Mouse (Mus musculus) erythroblast, embryonic 14.5 days (primary cell): ENCODE measurements around the gene Gm43720. TPM values are rescaled to one million over a fixed set of nuclear protein-coding genes. Genes with fewer than 3 reads are reported as not detected.
"Not testable (repeated sequence)": the region's sequence is repeated elsewhere in the genome, so short reads cannot be mapped to it uniquely, and the experiment has no call there.

ENCODE experiments used
- H3K27me3 ChIP-seq: 2 replicates; pipeline ENCODE4 v1.6.1; 2012; ENCODE audit warnings: inconsistent platforms; ENCODE audit not compliant: control insufficient read depth
- H3K36me3 ChIP-seq: 2 replicates; pipeline ENCODE4 v1.6.1; 2012; ENCODE audit warnings: mild to moderate bottlenecking, inconsistent platforms; ENCODE audit not compliant: control insufficient read depth
- H3K4me1 ChIP-seq: 2 replicates; pipeline ENCODE4 v1.6.1; 2012; ENCODE audit warnings: inconsistent platforms; ENCODE audit not compliant: control insufficient read depth
- H3K4me3 ChIP-seq: replicated peaks from 2 replicates; pipeline ENCODE3; 2012; ENCODE audit warnings: moderate library complexity, mild to moderate bottlenecking, inconsistent platforms
- H3K9me3 ChIP-seq: 2 replicates; pipeline ENCODE4 v1.6.1; 2012; ENCODE audit warnings: low read length, inconsistent platforms, mixed read lengths; ENCODE audit not compliant: control insufficient read depth
- GATA1 ChIP-seq: IDR thresholded peaks from 2 replicates; pipeline ENCODE4 v1.6.1; 2012; ENCODE audit warnings: low read length, inconsistent platforms, mixed read lengths
- TAL1 ChIP-seq: IDR thresholded peaks from 3 replicates; pipeline ENCODE4 v1.6.1; 2012; ENCODE audit warnings: low read length, inconsistent platforms, mixed read lengths
- polyA plus RNA-seq: library from polyadenylated mRNA; stranded (reverse); fragments of >175 nt; gene quantifications from 2 replicates; pipeline ENCODE4 v1.2.3, GENCODE M21; 2012

Gene Gm43720
- polyA plus RNA-seq, 1 experiment = not detected

DNA sequence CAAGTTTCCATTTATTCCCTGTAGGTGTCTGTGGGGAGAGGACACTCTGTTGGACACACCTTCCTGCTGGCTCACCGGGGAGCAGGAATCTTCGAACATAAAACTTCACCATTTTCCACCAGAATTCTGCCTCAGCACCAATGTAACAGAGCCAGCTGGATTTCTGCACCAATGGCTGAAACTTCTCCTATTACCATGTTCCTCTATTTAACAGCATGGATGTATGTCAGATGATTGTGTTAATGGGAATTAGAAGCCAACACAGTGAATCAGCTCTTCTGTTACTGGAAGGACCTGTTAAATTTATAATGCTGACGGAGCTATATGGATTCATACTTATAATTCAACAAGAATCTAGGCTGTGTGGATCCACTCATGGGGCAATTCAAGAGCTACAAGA, 50.2 kb downstream of the Gm43720 start:
- Histone ChIP-seq H3K27me3 (no peaks in the 10 kb centered on the region), H3K4me1 (no peaks in the 10 kb centered on the region), H3K4me3 (no peak overlapping the region), H3K36me3 (no peaks in the 10 kb centered on the region), H3K9me3 (no peaks in the 10 kb centered on the region)
- TF ChIP-seq TAL1 (no peak), GATA1 (no peak)

DNA sequence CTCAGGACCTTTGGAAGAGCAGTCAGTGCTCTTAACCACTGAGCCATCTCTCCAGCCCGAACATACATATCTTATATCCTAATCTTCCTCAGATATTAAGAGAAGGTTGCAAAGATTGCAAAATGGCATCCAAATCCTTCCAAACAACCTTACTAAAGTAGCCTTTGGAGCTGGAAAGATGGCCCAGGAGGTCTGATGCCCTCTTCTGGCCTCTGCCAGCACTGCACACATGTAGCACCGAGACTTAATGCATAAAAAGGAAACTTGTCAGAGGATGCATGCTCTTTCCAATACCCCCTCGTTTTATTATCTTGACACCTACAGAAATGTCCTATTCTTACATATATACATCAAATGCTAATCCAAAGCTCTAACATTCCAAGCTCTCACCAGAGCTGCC, 51.7 kb downstream of the Gm43720 start:
- no peaks in the 10 kb centered on the region for H3K27me3 ChIP-seq
- no peaks in the 10 kb centered on the region for H3K9me3 ChIP-seq
- H3K4me3 ChIP-seq = no peak overlapping the region
- H3K36me3 ChIP-seq = no peaks in the 10 kb centered on the region
- TF ChIP-seq TAL1 = no peak
- no peak for TF ChIP-seq GATA1
- no peaks in the 10 kb centered on the region for H3K4me1 ChIP-seq

DNA sequence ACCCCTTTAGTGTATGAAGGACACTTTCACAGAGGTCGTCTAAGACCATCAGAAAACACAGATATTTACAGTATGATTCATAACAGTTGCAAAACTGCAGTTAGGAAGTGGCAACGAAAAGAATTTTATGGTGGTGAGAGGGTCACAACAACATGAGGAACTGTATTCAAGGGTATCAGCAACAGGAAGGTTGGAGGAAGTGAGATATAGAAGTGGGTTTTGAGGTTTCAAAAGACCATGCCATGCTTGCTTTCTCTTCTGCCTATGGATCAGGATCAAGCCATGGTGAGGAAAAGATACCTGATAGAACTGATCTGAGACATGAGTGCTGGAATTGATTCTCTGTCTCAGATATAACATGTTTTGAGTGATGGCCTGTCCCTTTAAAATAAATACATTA, 52.4 kb downstream of the Gm43720 start:
- no peaks in the 10 kb centered on the region for H3K27me3 ChIP-seq
- TF ChIP-seq GATA1 (no peak), TAL1 (no peak)
- no peak overlapping the region for H3K4me3 ChIP-seq
- H3K4me1 ChIP-seq = no peaks in the 10 kb centered on the region
- no peaks in the 10 kb centered on the region for H3K9me3 ChIP-seq
- H3K36me3 ChIP-seq = no peaks in the 10 kb centered on the region

DNA sequence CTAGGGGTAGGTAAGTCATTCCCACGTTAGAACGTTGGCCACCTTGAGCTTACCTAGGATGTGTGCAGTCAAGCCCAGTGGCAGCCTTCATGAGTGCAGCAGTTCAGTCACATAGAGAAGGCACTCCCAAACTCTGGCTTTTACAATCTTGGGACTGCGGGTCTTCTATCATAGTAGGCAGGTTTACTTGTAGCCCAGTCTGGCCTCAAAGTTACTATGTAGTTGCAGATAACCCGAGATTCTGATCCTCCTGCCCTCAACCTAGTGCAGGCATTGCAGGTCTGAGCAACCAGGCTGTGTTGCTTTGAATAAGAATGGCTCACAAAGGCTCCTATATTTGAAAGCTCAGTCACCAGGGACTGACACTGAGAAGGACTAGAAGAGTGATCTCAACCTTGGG, 53.3 kb downstream of the Gm43720 start:
- no peaks in the 10 kb centered on the region for H3K36me3 ChIP-seq
- no peak for TF ChIP-seq GATA1
- no peak for TF ChIP-seq TAL1
- H3K9me3 ChIP-seq = no peaks in the 10 kb centered on the region
- H3K4me3 ChIP-seq = no peak overlapping the region
- no peaks in the 10 kb centered on the region for H3K27me3 ChIP-seq
- no peaks in the 10 kb centered on the region for H3K4me1 ChIP-seq

DNA sequence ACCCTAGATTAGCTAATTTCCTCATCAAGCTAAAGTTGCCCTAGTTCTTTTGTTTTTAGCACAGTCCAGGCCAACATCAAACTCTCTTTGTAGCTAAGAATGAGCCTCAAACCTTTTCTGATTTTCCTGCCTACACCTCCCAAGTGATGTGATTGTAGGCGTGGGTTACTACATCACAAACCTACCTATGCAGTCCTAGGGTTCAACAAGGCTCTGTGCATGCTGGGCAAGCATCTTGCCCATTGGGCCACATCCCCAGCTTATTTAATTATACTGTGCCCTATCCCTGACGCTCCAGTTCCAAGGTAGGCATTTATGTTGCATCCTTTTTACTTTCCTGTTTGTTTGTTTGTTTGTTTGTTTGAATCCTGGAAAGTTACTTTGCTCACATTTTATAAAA, 54.1 kb downstream of the Gm43720 start, which contains the start of gene Nxpe5:
Gene Nxpe5 (plus strand): TSS at position 199 of the 400 bp plus-strand sequence.
- Histone ChIP-seq H3K9me3 (no peaks in the 10 kb centered on the region), H3K36me3 (no peaks in the 10 kb centered on the region), H3K27me3 (no peaks in the 10 kb centered on the region), H3K4me1 (no peaks in the 10 kb centered on the region), H3K4me3 (no peak within 1 kb of the TSS)
- TF ChIP-seq TAL1 = no peak
- no peak for TF ChIP-seq GATA1

DNA sequence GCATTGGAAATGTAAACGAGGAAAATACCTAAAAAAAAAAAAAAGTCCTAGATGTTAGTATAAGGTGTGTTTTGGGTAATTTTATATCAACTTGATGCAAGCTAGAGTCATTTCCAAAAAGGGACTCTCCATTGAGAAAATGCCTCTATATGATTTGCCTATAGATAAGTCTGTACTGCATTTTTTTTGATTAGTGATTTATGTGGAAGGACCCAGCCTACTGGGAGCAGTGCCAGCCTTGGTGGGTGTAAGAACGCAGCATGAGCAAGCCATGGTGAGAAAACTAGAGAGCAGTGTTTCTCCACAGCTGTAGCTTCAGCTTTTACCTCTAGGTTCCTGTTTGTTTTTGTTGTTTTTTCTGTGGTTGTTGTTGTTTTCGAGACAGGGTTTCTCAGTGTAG, 56.5 kb downstream of the Gm43720 start:
- Histone ChIP-seq H3K9me3 (no peaks in the 10 kb centered on the region), H3K4me1 (no peaks in the 10 kb centered on the region), H3K27me3 (no peaks in the 10 kb centered on the region), H3K36me3 (no peaks in the 10 kb centered on the region), H3K4me3 (no peak overlapping the region)
- no peak for TF ChIP-seq TAL1
- no peak for TF ChIP-seq GATA1

DNA sequence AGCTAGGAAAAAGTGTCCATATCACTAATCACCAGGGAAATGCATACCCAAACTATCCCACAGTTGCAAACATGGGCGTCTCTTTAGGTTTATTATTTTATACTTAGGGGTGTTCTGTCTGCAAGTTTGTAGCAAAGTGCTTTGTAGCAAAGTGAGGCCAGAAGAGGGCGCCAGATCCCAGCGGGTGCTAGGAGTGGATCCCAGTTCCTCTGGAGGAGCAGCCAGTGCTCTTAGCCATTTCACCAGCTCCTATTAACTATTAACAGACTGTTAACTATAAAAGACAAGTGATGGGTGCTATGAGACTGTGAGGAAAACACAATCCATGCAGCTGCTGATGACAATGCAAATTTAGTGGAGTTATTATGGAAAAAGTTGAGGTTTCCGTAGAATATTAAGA, 57.6 kb downstream of the Gm43720 start:
- TF ChIP-seq TAL1 = no peak
- TF ChIP-seq GATA1 = no peak
- H3K4me3 ChIP-seq = no peak overlapping the region
- no peaks in the 10 kb centered on the region for H3K27me3 ChIP-seq
- peaks cover 6% of the 10 kb centered on the region for H3K9me3 ChIP-seq
- H3K36me3 ChIP-seq = no peaks in the 10 kb centered on the region
- H3K4me1 ChIP-seq = no peaks in the 10 kb centered on the region

DNA sequence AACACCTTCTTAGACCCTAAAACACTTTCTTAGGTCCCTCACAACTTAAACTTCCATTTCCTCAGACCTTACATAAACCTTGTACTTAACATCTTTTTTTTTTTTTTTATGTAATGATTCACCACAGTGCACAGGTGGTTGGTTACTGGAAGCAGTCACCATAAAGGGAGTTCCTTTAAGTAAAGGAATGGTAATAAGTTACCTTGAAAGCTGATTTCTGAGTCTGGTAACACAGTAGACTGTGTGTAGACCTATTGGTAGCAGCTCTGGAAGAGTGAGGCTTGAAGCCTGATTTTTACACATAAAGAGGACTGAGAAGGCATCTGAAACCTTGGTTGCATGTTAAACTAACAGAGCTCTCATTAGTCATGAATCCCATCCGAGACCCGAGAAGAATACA, 59.9 kb downstream of the Gm43720 start:
- Histone ChIP-seq H3K36me3 (no peaks in the 10 kb centered on the region), H3K9me3 (peaks cover 22% of the 10 kb centered on the region), H3K4me1 (no peaks in the 10 kb centered on the region), H3K27me3 (no peaks in the 10 kb centered on the region), H3K4me3 (no peak overlapping the region)
- TF ChIP-seq GATA1 = no peak
- TF ChIP-seq TAL1 = no peak

DNA sequence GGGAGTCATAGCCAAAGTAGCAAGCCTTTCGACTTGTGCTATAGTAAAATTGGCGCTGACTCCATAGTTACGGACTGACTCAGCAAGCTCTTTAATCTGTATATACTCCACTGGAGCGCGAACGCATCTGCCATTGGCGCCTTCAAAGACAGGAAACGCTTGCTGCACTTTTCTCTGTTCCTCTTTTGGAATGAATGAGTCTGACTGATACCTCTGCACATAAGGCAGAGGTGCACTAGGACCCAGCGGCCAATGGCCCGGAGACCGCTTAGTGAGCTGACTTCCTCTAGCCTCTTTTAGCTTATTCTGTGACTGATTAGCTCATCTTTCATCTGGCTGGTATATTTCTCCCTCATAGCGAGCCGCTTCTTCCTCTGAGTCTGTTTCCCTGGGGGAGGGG, 63.1 kb downstream of the Gm43720 start:
- H3K27me3 ChIP-seq, H3K4me1 ChIP-seq, H3K4me3 ChIP-seq, H3K36me3 ChIP-seq: not testable (repeated sequence)
- H3K9me3 ChIP-seq = peaks cover 28% of the 10 kb centered on the region

Other genes with a start within 250 kb of the Gm43720 start
- gene Smok3c, start 226.8 kb downstream of the Gm43720 start, polyA plus RNA-seq = not detected in 2 replicates
- gene Zkscan1, start 194.9 kb downstream of the Gm43720 start, polyA plus RNA-seq = 0.01 and 0.02 TPM in 2 replicates
- gene Zscan21, start 163.1 kb downstream of the Gm43720 start, polyA plus RNA-seq = 0.10 and 0.11 TPM in 2 replicates
- 0.01 and 0.04 TPM in 2 replicates for gene Zfp113, start 124.2 kb downstream of the Gm43720 start, polyA plus RNA-seq
- gene Cops6, start 118.9 kb downstream of the Gm43720 start, polyA plus RNA-seq = 8.2 and 11.5 TPM in 2 replicates
- 1.1 and 1.7 TPM in 2 replicates for gene Ap4m1, start 108.0 kb downstream of the Gm43720 start, polyA plus RNA-seq
- 7.1 and 11.5 TPM in 2 replicates for gene Mcm7, start 107.5 kb downstream of the Gm43720 start, polyA plus RNA-seq
- gene Taf6, start 92.5 kb downstream of the Gm43720 start, polyA plus RNA-seq = 2.8 and 3.9 TPM in 2 replicates
- gene Cnpy4, start 92.5 kb downstream of the Gm43720 start, polyA plus RNA-seq = 0.28 and 0.30 TPM in 2 replicates
- 0.12 and 0.31 TPM in 2 replicates for gene Mblac1, start 85.6 kb downstream of the Gm43720 start, polyA plus RNA-seq
- gene Nxpe5, start 54.1 kb downstream of the Gm43720 start, polyA plus RNA-seq = not detected in 2 replicates
- 2.2 and 2.3 TPM in 2 replicates for gene Lamtor4, start 24.5 kb downstream of the Gm43720 start, polyA plus RNA-seq
- gene BC037034, start 15.9 kb downstream of the Gm43720 start, polyA plus RNA-seq = 2.4 and 2.9 TPM in 2 replicates
- gene Gal3st4, start 7.1 kb downstream of the Gm43720 start, polyA plus RNA-seq = not detected in 2 replicates
- gene Gpc2, start within 50 bp of the Gm43720 start, polyA plus RNA-seq = 0.06 and 0.07 TPM in 2 replicates
- 3.2 and 4.9 TPM in 2 replicates for gene Stag3, start 282 bp upstream of the Gm43720 start, polyA plus RNA-seq
- not detected in 2 replicates for gene Pvrig, start 62.0 kb upstream of the Gm43720 start, polyA plus RNA-seq
- 0.01 TPM in 1 of 2 replicates, not detected in the other for gene Zfp157, start 161.5 kb upstream of the Gm43720 start, polyA plus RNA-seq